Mouse (Mus musculus) MEL (cell line): Measurements from ENCODE around the gene Pawr. TPM values are rescaled to one million over a fixed set of nuclear protein-coding genes. Genes with fewer than 3 reads are reported as not detected.
A peak's percentile ranks its signal among the peaks of the same experiment; 100 is the strongest.

Experiments used
- DNase-seq: peaks from one replicate; pipeline ENCODE4 v3.0.0; 2011; ENCODE audit warnings: low read depth, low spot score
- H3K27ac ChIP-seq: 2 replicates; pipeline ENCODE4 v1.5.1; 2012; ENCODE audit warnings: low read depth, mild to moderate bottlenecking, control low read depth, low read length, moderate library complexity; ENCODE audit not compliant: control insufficient read depth
- H3K27me3 ChIP-seq, 2 experiments: fragments of 150-350 bp in 1 of 2; sonication (generic) in 1 of 2; 2 replicates each; pipeline ENCODE4 v1.6.1; 2012; ENCODE audit warnings: low read length in 2 of 2, mild to moderate bottlenecking in 2 of 2, improper control_type of control experiment in 1 of 2, moderate library complexity in 1 of 2; ENCODE audit not compliant: insufficient read depth in 2 of 2, control insufficient read depth in 1 of 2
- H3K36me3 ChIP-seq, 2 experiments: 2 replicates each; pipeline ENCODE4 v1.6.1; 2012 to 2014; ENCODE audit warnings: low read length in 2 of 2, improper control_type of control experiment in 1 of 2, inconsistent platforms in 1 of 2, mild to moderate bottlenecking in 1 of 2; ENCODE audit not compliant: insufficient read depth in 2 of 2, control insufficient read depth in 1 of 2
- H3K4me1 ChIP-seq, 2 experiments: fragments of 150-350 bp in 1 of 2; sonication (generic) in 1 of 2; 2 replicates each; pipeline ENCODE4 v1.6.1; 2012; ENCODE audit warnings: low read length in 2 of 2, improper control_type of control experiment in 1 of 2, mild to moderate bottlenecking in 1 of 2; ENCODE audit not compliant: insufficient read depth in 2 of 2, control insufficient read depth in 1 of 2
- H3K4me3 ChIP-seq, 2 experiments: fragments of 150-350 bp in 1 of 2; sonication (generic) in 1 of 2; 2 replicates each; pipeline ENCODE4 v1.5.1; 2012; ENCODE audit warnings: low read depth in 2 of 2, low read length in 2 of 2, mild to moderate bottlenecking in 2 of 2, moderate library complexity in 2 of 2, control low read depth in 1 of 2, improper control_type of control experiment in 1 of 2; ENCODE audit not compliant: control insufficient read depth in 1 of 2, insufficient read depth in 1 of 2
- H3K79me2 ChIP-seq: 2 replicates; pipeline ENCODE4 v1.6.1; 2012; ENCODE audit warnings: mild to moderate bottlenecking, low read length, moderate library complexity; ENCODE audit not compliant: control insufficient read depth, poor library complexity, insufficient read depth
- H3K9ac ChIP-seq: 2 replicates; pipeline ENCODE4 v1.6.1; 2012; ENCODE audit warnings: low read depth, mild to moderate bottlenecking, control low read depth, low read length, moderate library complexity; ENCODE audit not compliant: control insufficient read depth, poor library complexity, severe bottlenecking
- H3K9me3 ChIP-seq: fragments of 150-350 bp; sonication (generic); replicated peaks from 2 replicates; pipeline ENCODE4 v1.6.1; 2012; ENCODE audit warnings: mild to moderate bottlenecking, low read length, improper control_type of control experiment, moderate library complexity; ENCODE audit not compliant: insufficient read depth
- BHLHE40 ChIP-seq: IDR thresholded peaks from 2 replicates; pipeline ENCODE4 v1.6.1; 2012; ENCODE audit warnings: low read depth, mild to moderate bottlenecking, inconsistent platforms, low read length, improper control_type of control experiment, borderline replicate concordance
- CHD1 ChIP-seq: IDR thresholded peaks from 2 replicates; pipeline ENCODE4 v1.6.1; 2012; ENCODE audit warnings: low read depth, mild to moderate bottlenecking, inconsistent platforms, low read length, improper control_type of control experiment
- CTCF ChIP-seq, 3 experiments: IDR thresholded peaks in 2 of 3; conservative IDR thresholded peaks in 1 of 3; 2 replicates each; pipeline ENCODE4 v1.5.1; 2011 to 2012; ENCODE audit warnings: low read length in 3 of 3, low read depth in 2 of 3, mild to moderate bottlenecking in 2 of 3, improper control_type of control experiment in 1 of 3, inconsistent platforms in 1 of 3, mixed read lengths in 1 of 3, moderate library complexity in 1 of 3; ENCODE audit not compliant: control insufficient read depth in 1 of 3, insufficient read depth in 1 of 3, poor library complexity in 1 of 3, severe bottlenecking in 1 of 3
- E2F4 ChIP-seq: IDR thresholded peaks from 2 replicates; pipeline ENCODE4 v1.6.1; 2011; ENCODE audit warnings: low read depth, low read length, improper control_type of control experiment, borderline replicate concordance
- EP300 ChIP-seq, 2 experiments: IDR thresholded peaks; 2 replicates each; pipeline ENCODE4 v1.6.1; 2011; ENCODE audit warnings: improper control_type of control experiment in 2 of 2, low read length in 2 of 2, low read depth in 1 of 2, mild to moderate bottlenecking in 1 of 2
- GABPA ChIP-seq: IDR thresholded peaks from 2 replicates; pipeline ENCODE4 v1.6.1; 2012; ENCODE audit warnings: low read depth, mild to moderate bottlenecking, inconsistent platforms, low read length, improper control_type of control experiment, moderate library complexity
- GATA1 ChIP-seq: IDR thresholded peaks from 2 replicates; pipeline ENCODE4 v1.6.1; 2011; ENCODE audit warnings: low read depth, low read length, improper control_type of control experiment
- HCFC1 ChIP-seq: IDR thresholded peaks from 2 replicates; pipeline ENCODE4 v1.6.1; 2012; ENCODE audit warnings: low read depth, mild to moderate bottlenecking, inconsistent platforms, low read length, improper control_type of control experiment, moderate library complexity
- JUND ChIP-seq: IDR thresholded peaks from 2 replicates; pipeline ENCODE4 v1.6.1; 2011; ENCODE audit warnings: low read depth, mild to moderate bottlenecking, improper control_type of control experiment, low read length
- KAT2A ChIP-seq: conservative IDR thresholded peaks from 2 replicates; pipeline ENCODE4 v1.6.1; 2012; ENCODE audit warnings: low read depth, low read length, improper control_type of control experiment, inconsistent platforms
- MAFK ChIP-seq: IDR thresholded peaks from 2 replicates; pipeline ENCODE4 v1.6.1; 2011; ENCODE audit warnings: low read depth, mild to moderate bottlenecking, low read length, improper control_type of control experiment, borderline replicate concordance
- MAZ ChIP-seq: IDR thresholded peaks from 2 replicates; pipeline ENCODE4 v1.6.1; 2012; ENCODE audit warnings: low read depth, mild to moderate bottlenecking, inconsistent platforms, low read length, improper control_type of control experiment
- MEF2A ChIP-seq: IDR thresholded peaks from 2 replicates; pipeline ENCODE4 v1.6.1; 2014; ENCODE audit warnings: low read depth, mild to moderate bottlenecking, inconsistent platforms, low read length, improper control_type of control experiment; ENCODE audit not compliant: poor library complexity, insufficient replicate concordance, severe bottlenecking; ENCODE audit errors: extremely low read depth
- MXI1 ChIP-seq: IDR thresholded peaks from 2 replicates; pipeline ENCODE4 v1.6.1; 2011; ENCODE audit warnings: mild to moderate bottlenecking, low read depth, low read length, improper control_type of control experiment
- MYB ChIP-seq: IDR thresholded peaks from 2 replicates; pipeline ENCODE4 v1.6.1; 2011; ENCODE audit warnings: mild to moderate bottlenecking, low read depth, low read length, improper control_type of control experiment
- MYC ChIP-seq: IDR thresholded peaks from 2 replicates; pipeline ENCODE4 v1.6.1; 2011; ENCODE audit warnings: low read depth, mild to moderate bottlenecking, low read length, improper control_type of control experiment, moderate library complexity
- NELFE ChIP-seq: IDR thresholded peaks from 2 replicates; pipeline ENCODE4 v1.6.1; 2011; ENCODE audit warnings: low read depth, low read length, improper control_type of control experiment
- NRF1 ChIP-seq: IDR thresholded peaks from 2 replicates; pipeline ENCODE4 v1.6.1; 2014; ENCODE audit warnings: low read depth, mild to moderate bottlenecking, inconsistent platforms, low read length, improper control_type of control experiment, moderate library complexity; ENCODE audit not compliant: poor library complexity, insufficient read depth, severe bottlenecking
- POLR2A ChIP-seq, 2 experiments: IDR thresholded peaks; 2 replicates each; pipeline ENCODE4 v1.6.1; 2011 to 2012; ENCODE audit warnings: low read length in 2 of 2, mild to moderate bottlenecking in 2 of 2, control low read depth in 1 of 2, improper control_type of control experiment in 1 of 2, low read depth in 1 of 2, moderate library complexity in 1 of 2; ENCODE audit not compliant: control insufficient read depth in 1 of 2, insufficient read depth in 1 of 2, poor library complexity in 1 of 2
- POLR2AphosphoS2 ChIP-seq: IDR thresholded peaks from 2 replicates; pipeline ENCODE4 v1.6.1; 2011; ENCODE audit warnings: low read length, improper control_type of control experiment
- POLR2AphosphoS5 ChIP-seq: IDR thresholded peaks from 2 replicates; pipeline ENCODE4 v1.6.1; 2012; ENCODE audit warnings: low read depth, borderline replicate concordance, mild to moderate bottlenecking, inconsistent platforms, low read length, moderate library complexity, mixed read lengths
- RCOR1 ChIP-seq: IDR thresholded peaks from 2 replicates; pipeline ENCODE4 v1.6.1; 2012; ENCODE audit warnings: low read depth, mild to moderate bottlenecking, inconsistent platforms, low read length, improper control_type of control experiment
- SIN3A ChIP-seq: IDR thresholded peaks from 2 replicates; pipeline ENCODE4 v1.6.1; 2012; ENCODE audit warnings: low read length, improper control_type of control experiment, inconsistent platforms
- SMC3 ChIP-seq: IDR thresholded peaks from 2 replicates; pipeline ENCODE4 v1.6.1; 2011; ENCODE audit warnings: low read depth, low read length, improper control_type of control experiment
- TAL1 ChIP-seq: IDR thresholded peaks from 2 replicates; pipeline ENCODE4 v1.6.1; 2012; ENCODE audit warnings: mild to moderate bottlenecking, inconsistent platforms, low read length, moderate library complexity, mixed read lengths
- TBP ChIP-seq: IDR thresholded peaks from 2 replicates; pipeline ENCODE4 v1.8.0; 2011; ENCODE audit warnings: low read depth, low read length, improper control_type of control experiment
- TCF12 ChIP-seq: IDR thresholded peaks from 2 replicates; pipeline ENCODE4 v1.6.1; 2014; ENCODE audit warnings: low read depth, mild to moderate bottlenecking, inconsistent platforms, low read length, improper control_type of control experiment, moderate library complexity
- UBTF ChIP-seq: IDR thresholded peaks from 2 replicates; pipeline ENCODE4 v1.6.1; 2012; ENCODE audit warnings: low read depth, mild to moderate bottlenecking, inconsistent platforms, low read length, improper control_type of control experiment, moderate library complexity, borderline replicate concordance; ENCODE audit not compliant: insufficient read depth
- USF1 ChIP-seq: IDR thresholded peaks from 2 replicates; pipeline ENCODE4 v1.6.1; 2014; ENCODE audit warnings: low read depth, mild to moderate bottlenecking, inconsistent platforms, low read length, improper control_type of control experiment, moderate library complexity
- USF2 ChIP-seq, 2 experiments: IDR thresholded peaks; 2 replicates each; pipeline ENCODE4 v1.6.1; 2011 to 2012; ENCODE audit warnings: improper control_type of control experiment in 2 of 2, low read length in 2 of 2, borderline replicate concordance in 1 of 2, inconsistent platforms in 1 of 2, low read depth in 1 of 2, mild to moderate bottlenecking in 1 of 2; ENCODE audit not compliant: insufficient read depth in 1 of 2
- ZC3H11A ChIP-seq: IDR thresholded peaks from 2 replicates; pipeline ENCODE4 v1.6.1; 2012; ENCODE audit warnings: low read depth, mild to moderate bottlenecking, inconsistent platforms, low read length, improper control_type of control experiment
- ZKSCAN1 ChIP-seq: IDR thresholded peaks from 2 replicates; pipeline ENCODE4 v1.6.1; 2012; ENCODE audit warnings: low read depth, mild to moderate bottlenecking, inconsistent platforms, low read length, improper control_type of control experiment, moderate library complexity
- ZMIZ1 ChIP-seq: IDR thresholded peaks from 2 replicates; pipeline ENCODE4 v1.6.1; 2012; ENCODE audit warnings: low read depth, mild to moderate bottlenecking, inconsistent platforms, low read length, improper control_type of control experiment, moderate library complexity
- polyA plus RNA-seq, 2 experiments: library from polyadenylated mRNA; stranded (reverse) in 1 of 2; unstranded in 1 of 2; fragments of >175 nt in 1 of 2; fragments of >200 nt in 1 of 2; gene quantifications; 2 replicates each; pipeline versions ENCODE4 v1.2.1 to v1.2.4; 2012; ENCODE audit warnings: low replicate concordance in 2 of 2, low read depth in 1 of 2; ENCODE audit not compliant: insufficient read length in 2 of 2, insufficient read depth in 1 of 2, missing spikeins in 1 of 2
- total RNA-seq: library from RNA; depleted of rRNA; stranded (reverse); fragments of 300-350 nt; gene quantifications from 2 replicates; pipeline ENCODE4 v1.2.3, GENCODE M21; 2012

The Pawr gene
- total and polyA plus RNA-seq, 3 experiments, result 20.7 to 29.6 TPM; not detected in 1

- TF ChIP-seq NELFE, result peak; percentile 47; the same call in 1 of the 2 replicates
- TF ChIP-seq MAZ, result no peak
- TF ChIP-seq, all 39 proteins: peak for 14
Observed at GRCm38 (mm10) chr10:108359974-108360373, 28.1 kb downstream of the Pawr start (continued).

- Histone ChIP-seq H3K9me3 (no peaks in the 10 kb centered on the region), H3K9ac (peak overlapping the region; percentile 78), H3K36me3 (peaks cover under 1 to 37% of the 10 kb centered on the region in 2 experiments), H3K4me1 (peaks cover 15 to 28% of the 10 kb centered on the region in 2 experiments), H3K27ac (peak overlapping the region; percentile 99), H3K4me3 (peak overlapping the region; percentile 11 to 96), H3K79me2 (peaks cover 29% of the 10 kb centered on the region), H3K27me3 (no peaks in the 10 kb centered on the region)
- peak; percentile 94 for DNase-seq
- TF ChIP-seq CTCF (IDR thresholded peaks at IDR 0.05 in 2 of 3, conservative IDR thresholded peaks at IDR 0.05 in 1 of 3; ENCODE audit: control insufficient read depth in 1 of 3, insufficient read depth in 1 of 3, low read depth in 2 of 3, low read length in 3 of 3, poor library complexity in 1 of 3, severe bottlenecking in 1 of 3) (no peak), MAFK (peak; percentile 72; the same call in 1 of the 2 replicates), GABPA (no peak; the same call in 1 of the 2 replicates), EP300 (IDR thresholded peaks at IDR 0.05; ENCODE audit: low read depth in 1 of 2, low read length in 2 of 2) (peak; percentile 98 to 99), UBTF (no peak), POLR2AphosphoS5 (no peak), ZC3H11A (no peak), MEF2A (no peak), MAZ (0 out of 2 replicates have a peak, but pooled peaks have one; percentile 28), MYB (peak; percentile 97), ZKSCAN1 (no peak), JUND (peak; percentile 35; the same call in 1 of the 2 replicates), POLR2AphosphoS2 (0 out of 2 replicates have a peak, but pooled peaks have one; percentile 72), BHLHE40 (peak; percentile 23; the same call in 1 of the 2 replicates), NRF1 (no peak), MYC (peak; percentile 76), SMC3 (no peak), POLR2A (IDR thresholded peaks at IDR 0.05; ENCODE audit: control insufficient read depth in 1 of 2, insufficient read depth in 1 of 2, low read depth in 1 of 2, low read length in 2 of 2, poor library complexity in 1 of 2) (peak in 1 of 2 experiments; percentile 42; a peak in 1 of 4 replicates), KAT2A (0 out of 2 replicates have a peak, but pooled peaks have one; percentile 21), NELFE (peak; percentile 38), MXI1 (peak; percentile 66), TAL1 (peak; percentile 89), USF1 (no peak), USF2 (IDR thresholded peaks at IDR 0.05; ENCODE audit: borderline replicate concordance in 1 of 2, insufficient read depth in 1 of 2, low read depth in 1 of 2, low read length in 2 of 2) (no peak), E2F4 (no peak), GATA1 (peak; percentile 98), TCF12 (peak; percentile 98), ZMIZ1 (no peak; the same call in 1 of the 2 replicates), CHD1 (peak; percentile 68), HCFC1 (0 out of 2 replicates have a peak, but pooled peaks have one; percentile 16), RCOR1 (peak; percentile 80; the same call in 1 of the 2 replicates), TBP (peak; percentile 79), SIN3A (peak; percentile 92)
Observed at GRCm38 (mm10) chr10:108360801-108361200, 28.9 kb downstream of the Pawr start.
